Mouse (Mus musculus) left cerebral cortex, adult 8-10 months (tissue): ENCODE results near the gene Fgfr2. TPM values are rescaled to one million over a fixed set of nuclear protein-coding genes. Genes with fewer than 3 reads are reported as not detected.
A peak's percentile ranks its signal among the peaks of the same experiment; 100 is the strongest.

Source experiments
- DNase-seq, 2 experiments: peaks; one replicate each; pipeline ENCODE4 v3.0.0; 2022; ENCODE audit warnings: low spot score in 2 of 2
- total RNA-seq, 4 experiments: library from RNA; stranded (reverse); gene quantifications; 2 replicates each; pipeline ENCODE4 v1.2.4; 2022

Fgfr2 gene
- total RNA-seq, 4 experiments from 2014 or later, result 50.6 to 73.1 (median 64.8) TPM

DNA sequence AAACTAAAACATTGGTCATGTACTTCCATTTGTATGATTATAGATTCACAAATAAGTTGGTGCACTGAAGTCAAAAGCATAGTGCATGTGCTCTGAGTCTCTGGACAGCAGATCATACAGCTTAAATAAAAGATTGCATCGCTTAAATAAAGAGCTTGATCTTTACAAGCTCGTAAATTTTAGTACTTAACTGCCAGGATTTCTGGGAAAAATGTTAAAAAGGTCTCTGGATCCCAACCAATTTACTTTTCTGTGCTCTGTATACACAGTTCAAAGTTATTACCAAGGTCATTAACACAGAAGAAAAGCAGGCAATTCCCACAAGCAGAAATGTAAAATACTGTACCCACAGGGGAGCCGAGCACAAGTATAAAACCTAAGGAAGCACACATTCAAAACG is 292.2 kb downstream of the Fgfr2 start:
- DNase-seq, result no peak

DNA sequence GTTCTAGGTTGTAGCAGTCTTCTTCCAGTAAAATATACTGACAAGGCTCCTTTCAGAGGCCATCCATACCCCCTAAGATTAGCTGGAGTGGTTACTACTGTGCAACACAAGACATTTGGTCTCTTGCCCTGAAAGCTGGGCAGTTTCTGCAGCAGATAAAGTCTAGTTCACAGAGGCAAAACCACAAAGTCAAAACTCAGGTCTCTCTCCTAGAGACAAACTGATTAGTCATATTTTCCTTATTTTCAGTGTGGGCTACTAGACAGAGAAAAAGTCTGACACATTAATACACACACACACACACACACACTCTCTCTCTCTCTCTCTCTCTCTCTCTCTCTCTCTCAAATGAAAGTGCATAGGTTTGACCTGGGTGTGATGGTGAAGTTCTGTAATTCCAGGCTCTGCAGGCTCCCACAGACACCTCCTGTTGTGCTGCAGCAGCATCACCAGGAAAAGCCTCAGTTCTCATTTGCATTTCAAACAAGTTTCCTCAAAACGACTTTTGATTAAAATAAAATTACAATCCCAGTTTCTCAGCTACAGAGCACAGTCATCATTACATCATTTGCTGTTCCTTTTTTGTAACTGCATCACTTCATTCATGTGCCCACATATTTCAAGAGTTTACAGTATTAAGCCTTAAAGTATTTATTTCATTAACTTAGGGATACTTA is 298.7 kb downstream of the Fgfr2 start:
- no peak for DNase-seq

DNA sequence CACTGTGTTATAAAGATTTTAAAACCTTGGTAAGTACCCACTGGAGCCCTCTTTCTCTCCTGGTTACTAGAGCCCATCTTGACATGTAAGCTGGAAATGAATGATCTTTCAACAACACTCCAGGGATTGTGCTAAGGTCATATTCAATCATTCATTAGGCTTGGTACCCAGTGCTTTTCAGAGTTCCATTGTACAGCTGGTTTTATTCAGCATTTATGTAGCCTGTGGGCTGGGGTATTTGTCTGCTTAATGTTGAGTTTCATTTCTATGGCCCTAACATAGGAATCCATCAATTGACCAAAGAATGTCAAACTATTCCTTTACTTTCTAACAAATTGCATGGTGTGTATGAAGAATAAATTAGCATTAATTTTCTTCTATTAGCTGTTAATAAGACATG is 299.3 kb downstream of the Fgfr2 start:
- no peak for DNase-seq

DNA sequence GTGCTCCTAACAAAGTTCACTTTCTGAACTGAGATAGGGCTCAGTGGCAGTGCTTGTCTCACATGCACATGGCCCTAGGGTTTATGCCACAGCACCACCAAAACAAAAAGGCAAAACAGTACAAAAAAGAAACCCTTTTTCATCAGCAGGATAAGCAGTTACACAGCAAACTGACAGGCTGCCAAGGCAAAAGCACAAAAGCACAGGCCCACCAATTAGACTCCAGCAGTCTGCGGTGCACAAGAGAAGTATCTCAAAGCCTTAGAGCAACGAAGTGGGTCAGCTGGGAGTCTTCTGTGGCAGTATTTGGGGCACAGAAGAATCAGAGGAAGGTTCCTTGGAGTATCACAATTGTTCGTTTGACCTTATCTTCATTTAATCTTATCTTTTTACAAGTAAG is 302.5 kb downstream of the Fgfr2 start:
- no peak for DNase-seq

DNA sequence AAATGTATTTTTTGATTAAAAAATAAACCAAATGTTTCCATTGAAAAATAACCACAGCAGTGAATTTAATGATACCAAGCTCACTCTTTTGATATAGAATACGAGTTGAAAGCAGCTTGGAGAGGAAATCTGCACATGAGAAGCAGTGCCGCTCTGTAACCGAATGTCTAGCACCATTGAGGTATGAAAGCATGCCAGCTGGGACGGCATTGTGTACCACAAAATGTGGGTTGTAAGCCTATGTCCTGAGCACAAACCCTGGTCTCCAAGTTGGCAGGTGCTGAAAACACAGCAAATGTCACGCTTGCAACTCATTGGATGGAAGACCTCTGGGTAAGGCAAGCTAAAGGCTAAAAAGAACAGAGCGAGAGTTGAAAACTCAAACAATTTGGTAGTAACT is 306.1 kb downstream of the Fgfr2 start:
- DNase-seq, result no peak

DNA sequence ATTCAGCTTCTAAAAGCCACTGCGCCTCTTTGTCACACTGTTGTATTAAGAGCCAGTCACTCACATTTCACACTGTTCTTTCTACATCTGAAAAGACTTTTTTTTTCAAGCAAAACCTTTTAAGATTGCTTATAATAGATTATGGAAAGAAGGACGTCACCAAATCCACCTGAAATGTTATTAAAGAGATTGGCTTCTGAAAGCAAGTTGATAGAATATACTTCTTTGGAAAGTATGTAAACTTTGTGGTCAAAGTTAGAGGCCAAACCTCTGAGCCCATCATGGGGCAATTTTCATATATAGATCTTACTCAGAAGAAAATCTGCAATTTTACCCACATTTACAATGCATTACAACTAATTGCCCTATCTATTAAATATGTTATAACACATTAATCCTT is 306.6 kb downstream of the Fgfr2 start:
- no peak for DNase-seq

DNA sequence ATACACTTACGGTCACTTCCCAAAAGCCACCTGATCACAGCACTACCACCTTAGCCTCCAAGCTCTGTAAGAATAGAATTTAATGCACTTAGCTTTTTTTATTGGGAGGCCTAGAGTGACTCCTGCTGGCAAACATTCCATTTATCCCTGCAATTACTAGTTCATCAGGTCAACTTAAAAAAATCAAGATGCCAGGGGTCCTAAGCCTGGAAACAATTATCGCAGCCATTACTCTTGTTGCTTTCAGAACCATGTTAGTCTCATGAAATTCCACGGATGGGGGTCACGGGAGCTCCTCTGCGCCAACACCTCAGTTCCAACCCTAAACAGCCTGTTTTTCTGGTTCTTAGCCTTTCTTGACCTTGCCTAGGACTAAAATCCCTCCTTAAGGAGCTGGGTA is 308.1 kb downstream of the Fgfr2 start:
- no peak for DNase-seq

DNA sequence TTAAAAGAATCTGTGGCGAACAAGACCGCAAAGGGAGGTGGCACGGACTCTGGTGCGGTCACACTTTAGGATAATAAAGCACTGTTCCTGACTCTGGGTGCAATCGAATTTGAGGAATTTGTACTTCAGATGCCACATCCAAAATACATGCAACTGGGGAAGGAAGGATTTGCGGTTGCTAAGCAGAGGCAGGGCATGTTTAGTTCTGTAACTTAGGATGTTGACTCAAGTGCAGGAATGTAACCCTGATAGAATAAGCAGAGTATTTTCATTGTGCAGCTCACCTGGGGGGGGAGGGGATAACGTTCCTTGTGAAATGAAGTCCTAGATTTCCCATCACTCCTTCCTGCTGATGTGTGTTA is 309.1 kb downstream of the Fgfr2 start:
- no peak for DNase-seq

DNA sequence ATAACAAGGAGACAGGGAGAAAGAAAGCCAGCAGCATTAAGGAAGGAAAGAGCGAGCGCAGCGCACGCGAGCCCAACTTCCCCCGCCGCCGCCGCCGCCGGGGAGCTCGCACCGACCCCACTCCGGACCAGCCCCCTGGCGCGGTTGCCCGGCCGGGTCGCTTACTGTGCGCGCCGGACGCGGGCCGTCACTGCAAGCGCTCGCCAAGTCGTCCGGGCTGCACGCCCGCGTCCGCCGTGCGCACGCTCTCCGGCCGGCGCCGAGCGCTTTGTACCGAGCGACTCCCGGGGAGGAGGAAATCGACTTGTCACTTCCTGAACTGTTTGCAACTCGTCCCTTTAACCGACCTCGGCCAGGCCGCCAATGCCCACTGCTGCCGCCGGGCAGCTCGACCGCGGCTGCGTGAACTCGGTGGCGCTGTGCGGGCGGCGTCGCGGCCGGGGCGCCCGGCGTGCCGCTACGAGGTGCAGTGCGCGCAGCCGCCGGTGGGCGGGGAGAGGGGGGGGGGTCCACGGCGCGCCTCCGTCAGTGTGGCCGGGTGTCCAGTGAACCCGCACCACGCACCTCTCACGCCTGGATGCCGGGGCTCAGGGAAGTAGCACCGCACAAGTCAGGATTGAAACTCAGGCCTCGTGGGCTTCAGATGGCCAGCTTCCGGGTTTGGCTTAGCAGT is 309.6 kb downstream of the Fgfr2 start, which contains the start of gene Fam53b:
Gene Fam53b (minus strand): TSS at position 471 of the 673 bp plus-strand sequence.
- DNase-seq, result no peak

DNA sequence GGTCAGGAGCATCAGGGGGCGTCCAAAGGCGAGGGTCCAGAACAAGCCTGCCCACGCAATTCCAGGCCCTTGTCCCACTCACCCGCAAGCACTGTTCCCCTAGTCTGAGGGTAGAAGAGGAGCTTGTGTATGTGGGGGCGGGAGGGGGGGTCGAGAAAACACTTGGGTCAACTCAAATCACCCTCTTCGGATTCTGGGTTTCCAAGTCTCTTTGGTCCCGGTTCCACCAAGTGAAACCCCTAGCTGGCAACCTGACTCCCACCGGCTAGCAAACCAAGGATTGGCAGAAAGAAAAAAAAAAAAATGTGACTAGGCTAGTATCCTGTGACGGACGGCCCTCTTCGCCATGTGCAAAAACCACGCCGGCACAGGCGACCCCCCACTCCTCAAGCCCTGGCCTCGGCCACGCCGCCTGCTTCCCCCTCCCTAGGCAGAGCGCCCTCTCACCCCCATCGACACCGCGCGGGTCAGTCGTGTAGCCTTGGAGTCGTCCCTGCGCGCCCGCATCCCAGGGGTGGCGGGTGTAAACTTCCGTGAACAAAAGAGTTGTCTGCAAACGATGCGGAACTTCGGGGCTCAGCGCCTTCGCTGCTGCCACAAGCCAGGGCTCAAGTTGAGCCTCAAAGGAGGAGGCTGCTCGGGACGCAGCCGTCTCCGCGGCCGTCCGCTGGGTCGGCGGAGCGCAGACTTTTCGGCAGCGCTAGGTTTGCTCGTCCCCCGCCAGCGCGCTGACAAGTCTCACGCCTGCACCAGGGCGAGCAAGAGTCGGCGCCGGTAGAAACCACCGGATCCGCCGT is 310.3 kb downstream of the Fgfr2 start:
- DNase-seq, result no peak

DNA sequence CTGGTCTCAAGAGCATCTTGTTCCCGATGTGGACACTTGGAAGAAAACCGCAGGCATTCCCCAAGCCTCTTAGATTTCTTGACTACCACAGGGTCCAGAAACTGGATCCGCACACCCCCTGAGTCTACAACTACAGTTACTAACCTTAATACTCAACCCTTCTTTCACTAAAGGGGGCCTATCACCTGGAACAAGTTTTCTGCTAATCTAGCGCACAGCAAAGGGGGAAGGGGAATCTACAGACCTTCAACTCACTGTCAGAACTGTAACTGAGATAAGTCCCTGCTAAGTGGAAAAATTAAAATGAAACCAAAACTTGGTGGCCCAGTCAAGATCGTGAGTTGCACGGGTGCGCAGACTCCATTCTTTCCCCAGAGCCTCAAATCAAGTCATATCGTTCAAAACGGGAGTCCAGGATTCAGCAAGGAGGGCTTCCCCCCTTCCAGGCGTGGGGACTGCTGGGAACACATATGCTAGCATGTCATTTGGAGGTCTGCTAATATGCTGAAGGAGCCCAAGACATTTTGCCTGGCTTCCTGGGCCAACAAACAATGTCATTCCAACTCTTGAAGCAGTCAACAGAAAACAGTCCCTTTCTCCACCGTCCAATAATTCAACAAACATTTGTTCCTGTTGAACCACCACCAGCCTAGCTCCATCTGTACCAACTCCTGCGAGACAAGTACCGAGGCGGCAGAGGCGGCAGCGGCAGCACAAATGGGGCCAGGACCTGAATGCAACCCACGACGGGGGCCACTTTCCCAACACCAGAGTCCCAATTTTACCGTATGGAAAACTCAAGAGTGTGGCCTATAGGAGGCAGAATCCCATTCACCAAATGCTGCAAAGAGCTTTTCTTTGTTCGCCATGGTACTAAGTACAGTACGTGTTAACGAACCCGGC is 311.2 kb downstream of the Fgfr2 start:
- no peak for DNase-seq

DNA sequence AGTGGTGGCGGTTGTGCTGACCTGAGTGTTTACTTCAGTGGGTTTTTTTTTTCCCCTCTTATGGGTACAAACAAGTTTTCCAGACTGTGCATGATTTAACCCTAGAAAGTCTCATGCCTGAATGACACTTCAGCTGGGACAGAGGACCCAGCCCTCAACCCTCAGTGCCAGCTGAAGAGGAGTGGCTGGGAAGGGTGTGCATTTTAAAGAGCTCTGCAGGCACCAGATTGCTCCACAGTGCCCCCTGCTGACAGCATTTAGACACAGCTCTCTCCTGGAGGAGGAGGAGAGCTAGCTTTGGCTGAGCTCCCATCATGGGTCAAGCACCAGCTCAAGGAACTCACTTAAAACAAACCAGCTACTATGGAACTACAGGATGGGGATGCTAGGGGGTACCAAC is 312.3 kb downstream of the Fgfr2 start:
- DNase-seq, result peak; percentile 82 to 86

DNA sequence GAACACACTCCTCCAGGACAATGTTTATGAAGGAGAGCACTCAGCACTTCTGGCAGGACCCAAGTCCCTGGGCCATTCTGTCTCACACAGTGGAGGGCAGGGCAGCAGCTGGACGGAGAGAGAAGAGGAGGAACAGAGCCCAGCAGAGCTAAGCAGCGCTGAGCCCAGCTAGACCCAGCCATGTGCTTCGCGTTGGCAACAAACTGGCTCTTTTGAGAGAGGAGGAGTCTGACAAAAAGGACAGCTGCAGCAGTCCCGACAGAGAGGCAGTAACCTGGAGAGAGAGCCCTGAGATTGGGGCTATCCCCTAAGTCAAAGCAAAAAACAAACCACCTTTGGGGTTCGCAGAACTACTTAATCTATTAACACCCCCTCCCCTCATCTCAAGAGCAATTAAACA is 312.8 kb downstream of the Fgfr2 start:
- peak; percentile 59 to 77 for DNase-seq

DNA sequence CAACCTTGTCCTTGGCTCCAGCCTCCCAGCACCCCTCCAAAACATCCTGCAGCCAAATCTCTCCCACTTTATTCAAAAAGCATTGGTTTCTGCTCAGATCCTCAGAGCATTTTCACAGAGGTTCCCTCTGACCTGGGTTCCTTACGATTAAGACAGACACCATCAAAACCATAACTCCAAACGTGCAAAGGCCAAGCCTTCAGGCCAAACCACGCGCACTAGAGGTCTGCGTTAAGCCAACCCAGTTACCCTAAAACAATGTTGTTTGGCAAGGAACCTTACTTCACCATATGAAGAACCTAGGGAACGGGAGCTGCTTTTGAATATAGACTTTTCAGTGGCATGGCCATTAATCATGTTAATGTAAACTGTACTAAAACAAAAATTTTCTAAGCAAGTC is 313.4 kb downstream of the Fgfr2 start:
- no peak for DNase-seq

DNA sequence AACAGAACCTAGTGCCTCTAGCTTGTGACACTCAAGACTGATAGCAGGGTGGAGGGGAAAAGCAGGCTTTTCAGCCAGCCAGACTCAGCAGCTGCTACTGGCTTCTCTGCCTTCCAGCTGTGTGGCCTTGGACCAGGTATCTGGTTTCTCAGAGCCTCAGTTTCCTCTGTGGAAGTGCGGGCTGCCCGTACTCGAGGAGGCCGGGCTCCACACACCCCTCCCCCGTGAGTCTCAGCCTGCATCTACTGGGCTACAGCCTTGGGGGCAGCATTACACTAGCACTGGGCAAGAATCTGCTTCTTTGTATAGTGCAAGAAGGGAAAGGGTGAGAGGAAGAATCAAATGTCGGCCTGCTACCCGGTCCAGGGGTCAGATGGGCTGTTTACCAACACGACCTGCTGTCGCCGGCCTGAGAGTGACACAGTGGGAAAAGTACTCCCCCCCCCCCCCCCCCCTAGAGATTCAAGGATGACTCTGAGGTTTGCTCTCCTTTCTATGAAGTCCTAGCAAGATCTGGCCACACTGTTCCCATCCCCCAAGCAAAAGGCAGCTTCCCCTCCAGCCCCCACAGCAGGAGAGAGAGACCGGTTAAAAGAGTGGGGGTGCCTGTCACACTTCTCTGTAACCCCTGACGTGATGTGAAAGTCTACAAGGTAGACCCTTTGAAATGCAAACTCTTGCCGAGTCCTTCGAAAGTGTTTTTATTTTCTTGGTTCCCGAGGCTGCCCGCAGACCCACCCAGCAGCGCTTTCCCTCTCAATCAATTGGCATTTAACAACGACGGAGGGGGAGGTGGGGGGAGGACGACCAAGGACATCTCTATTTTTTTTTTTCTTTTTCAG is 314.1 kb downstream of the Fgfr2 start:
- no peak for DNase-seq

DNA sequence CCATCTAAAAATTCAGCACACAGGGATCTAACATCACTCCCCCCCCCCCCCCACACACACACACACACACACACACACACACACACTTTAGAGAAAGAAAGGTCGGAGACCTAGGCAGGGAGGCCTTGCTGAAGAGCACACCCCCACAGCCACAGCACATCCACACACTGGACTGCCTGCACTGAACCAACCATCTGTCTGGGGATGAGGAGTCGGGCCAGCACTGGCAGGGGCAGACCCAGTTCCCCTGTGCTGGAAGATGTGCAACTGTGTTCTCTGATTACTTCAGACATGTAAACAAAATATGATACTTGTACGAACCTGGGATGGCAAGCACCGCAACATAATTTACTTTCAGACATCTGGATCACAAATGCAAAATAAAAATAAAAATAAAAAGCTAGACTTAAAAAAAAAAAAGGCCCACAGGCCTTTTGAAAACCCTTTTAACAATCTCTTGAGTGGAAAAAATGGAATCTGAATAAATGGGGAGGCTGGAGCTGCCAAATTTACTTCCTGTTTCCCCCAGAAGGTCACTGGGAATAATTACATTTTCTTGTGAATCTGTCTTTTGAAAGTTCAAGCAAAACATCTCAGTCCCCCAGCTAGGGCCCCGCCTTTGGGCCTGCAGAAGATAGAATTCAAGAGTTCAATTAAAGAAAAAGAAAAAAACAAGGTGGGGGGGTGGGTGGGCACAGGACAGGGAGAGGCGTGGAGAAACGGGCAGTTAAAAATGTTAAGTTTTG is 314.9 kb downstream of the Fgfr2 start:
- no peak for DNase-seq

DNA sequence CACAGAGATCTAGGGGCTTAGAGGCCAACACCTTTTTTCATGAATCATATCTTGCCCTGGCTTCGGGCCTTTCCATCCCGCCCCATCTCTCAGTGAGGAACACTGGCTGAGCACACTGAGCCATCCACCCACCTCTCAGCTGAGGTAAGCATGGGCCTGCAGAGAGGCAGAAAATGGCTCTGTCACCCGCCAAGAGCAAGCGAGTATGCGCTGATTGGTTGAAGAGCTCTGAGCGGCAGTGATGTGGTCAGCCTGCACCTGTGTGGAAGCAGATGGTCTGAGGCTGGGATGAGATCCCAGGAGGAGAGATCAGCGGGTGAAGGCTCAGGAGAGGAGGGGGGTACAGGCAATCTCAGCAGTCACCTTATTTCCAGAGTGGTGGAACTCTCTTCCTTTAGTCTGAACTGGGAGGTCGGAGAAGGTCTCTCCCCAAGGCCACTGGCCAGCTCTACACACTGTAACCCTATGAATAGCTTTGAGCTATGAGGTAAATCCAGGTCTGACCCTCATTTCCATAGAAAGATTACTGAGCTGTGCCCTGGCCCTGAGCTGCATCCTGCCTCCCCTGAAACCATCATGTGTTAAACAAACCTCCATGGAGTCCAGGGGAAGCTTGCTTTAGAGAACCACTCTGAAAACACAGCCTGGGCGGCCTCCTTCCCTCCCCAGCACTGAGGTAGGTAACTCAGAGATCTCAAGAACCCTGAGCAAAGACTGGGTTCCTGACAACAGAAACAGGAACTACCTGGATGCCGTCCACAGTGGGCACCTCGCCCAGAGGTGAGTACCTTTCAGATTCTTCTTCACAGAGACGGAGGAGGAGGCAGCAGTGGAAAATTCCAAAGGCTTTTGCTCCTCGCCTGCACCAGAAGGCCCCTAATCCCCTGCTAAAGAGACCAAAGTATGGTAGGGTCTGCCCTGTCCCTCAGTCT is 316.0 kb downstream of the Fgfr2 start:
- DNase-seq, result peak in 1 of 2 experiments; percentile 71

DNA sequence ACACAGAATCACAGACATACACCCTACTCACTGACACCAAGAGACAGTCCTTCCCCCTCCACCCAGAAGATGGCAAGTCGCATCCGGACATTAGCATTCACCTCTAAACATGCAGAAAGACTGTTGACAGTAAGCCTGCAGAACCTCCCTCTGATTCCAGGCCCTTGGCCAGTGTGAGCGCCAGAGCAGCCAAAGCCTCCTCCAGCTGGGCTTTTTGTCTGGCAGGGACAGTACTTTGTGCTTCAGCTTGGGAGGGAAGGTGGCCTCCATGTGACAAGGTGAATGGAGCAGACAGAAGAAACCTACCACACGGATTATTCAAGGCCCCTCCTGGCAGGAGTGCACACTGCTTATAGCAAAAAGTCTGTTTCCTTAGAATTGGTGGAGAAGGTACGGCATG is 316.9 kb downstream of the Fgfr2 start:
- no peak for DNase-seq

DNA sequence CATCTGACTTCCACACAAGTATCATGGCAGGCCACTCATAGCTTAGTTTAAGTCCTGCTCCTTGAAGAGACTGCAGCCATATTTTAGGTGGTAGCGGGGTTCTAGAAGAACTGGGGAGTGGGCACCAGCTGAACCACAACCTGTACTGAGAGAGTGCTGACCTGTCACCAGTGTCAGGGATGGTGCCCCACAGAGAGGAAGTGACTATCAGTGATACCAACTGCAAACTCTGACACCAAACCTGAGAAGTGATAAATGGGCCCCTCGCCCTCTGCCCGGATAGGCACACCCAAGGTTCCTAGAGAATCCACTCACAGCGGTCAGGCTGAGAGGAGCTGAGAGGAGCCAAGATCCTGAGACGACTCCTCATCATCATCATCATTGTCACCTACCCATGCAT is 318.2 kb downstream of the Fgfr2 start:
- no peak for DNase-seq
